Mouse (Mus musculus): ENCODE data around the gene Gm16368.
"Not testable (repeated sequence)": the region's sequence is repeated elsewhere in the genome, so short reads cannot be mapped to it uniquely, and the experiment has no call there.

Gm16368 gene

DNA sequence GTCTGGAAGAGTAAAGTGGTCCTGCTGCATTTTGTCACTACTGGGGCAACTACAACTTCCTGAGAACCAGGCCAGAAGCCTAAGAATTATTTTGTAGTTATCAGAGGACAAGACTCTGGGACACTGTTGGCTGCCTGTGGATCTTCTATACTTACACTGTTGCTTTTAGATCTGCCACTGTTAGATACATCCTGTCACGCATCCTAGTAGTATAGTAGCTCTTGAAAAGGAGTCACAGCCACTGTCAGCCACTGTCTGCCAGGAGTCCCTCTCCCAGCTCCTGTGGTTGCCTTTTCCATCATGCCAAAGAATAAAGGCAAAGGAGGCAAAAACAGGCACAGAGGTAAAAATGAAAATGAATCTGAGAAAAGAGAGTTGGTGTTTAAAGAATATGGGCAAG lies at the start of gene Gm16368:
Gene Gm16368, plus strand, starts transcription at position 301 of the 400 bp plus-strand sequence.
- not testable (repeated sequence) for DNase-seq (ENCODE audit: low spot score in 2 of 2)

DNA sequence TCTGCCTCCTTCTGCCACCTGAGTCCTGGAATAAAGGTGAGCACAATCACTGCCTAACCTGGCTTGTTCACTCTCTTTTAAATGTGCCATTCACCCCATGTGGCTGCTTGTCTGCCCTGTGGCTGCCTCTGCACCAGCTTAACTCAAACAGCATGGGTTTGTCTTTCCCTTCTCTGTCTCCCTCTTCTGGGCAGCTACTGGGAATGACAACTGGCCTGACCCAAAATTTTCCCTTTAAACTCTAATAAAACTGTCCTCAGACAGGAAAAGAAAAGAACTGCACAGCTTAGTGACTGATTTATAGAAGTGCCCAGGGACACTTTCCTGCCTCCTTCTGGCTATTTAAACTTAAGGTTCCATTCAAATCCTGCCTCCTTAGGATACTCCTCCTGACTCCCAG lies 44.4 kb upstream of the Gm16368 start:
- not testable (repeated sequence) for DNase-seq (ENCODE audit: low spot score in 2 of 2)

DNA sequence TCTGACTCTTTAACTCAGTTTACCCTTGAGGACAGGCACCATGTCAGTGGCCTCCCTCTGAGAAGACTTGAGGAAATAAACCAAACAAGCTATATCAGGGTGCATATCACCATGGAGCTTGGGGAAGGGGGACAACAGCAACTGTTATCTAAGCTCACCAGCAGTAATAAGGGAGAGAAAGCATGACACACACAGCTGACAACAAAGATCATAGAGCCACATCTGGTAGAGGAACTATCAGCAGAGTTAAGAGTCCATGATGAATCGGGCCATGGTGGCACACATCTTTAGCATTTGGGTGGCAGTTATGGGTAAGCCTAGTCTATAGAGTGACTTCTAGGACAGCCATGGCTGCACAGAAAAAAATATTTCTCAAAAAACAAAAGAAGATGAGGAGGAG lies 43.8 kb upstream of the Gm16368 start:
- not testable (repeated sequence) for DNase-seq (ENCODE audit: low spot score in 2 of 2)

DNA sequence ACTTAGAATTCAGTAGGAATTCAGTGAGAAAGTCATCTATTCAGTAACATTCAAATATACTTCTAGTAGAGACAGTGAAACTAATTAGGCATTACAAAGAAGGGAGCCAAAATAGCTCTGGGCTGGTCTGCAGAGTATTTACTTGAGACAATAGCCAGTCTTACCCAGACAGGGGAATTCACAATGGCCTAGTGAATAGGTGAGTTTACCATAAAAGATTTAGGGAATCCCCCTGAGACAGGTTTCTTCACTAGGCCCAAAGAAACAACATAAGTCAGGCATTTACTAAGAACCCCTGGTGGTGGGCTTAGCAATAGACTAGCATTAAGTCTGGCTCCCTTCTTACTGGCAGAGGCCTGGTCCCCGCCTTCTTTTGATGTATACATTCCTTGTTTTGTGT lies 38.3 kb upstream of the Gm16368 start:
- not testable (repeated sequence) for DNase-seq (ENCODE audit: low spot score in 2 of 2)

All from frontal cortex, postnatal 14 days (tissue).